Mouse (Mus musculus) naive thymus-derived CD4-positive, alpha-beta T cell, adult 2 months (primary cell): Measurements from ENCODE around the gene Rnf214.

Experiments used
- DNase-seq: peaks from one replicate; pipeline ENCODE4 v3.0.0-alpha.2; 2011; ENCODE audit warnings: low read depth

Rnf214 gene

DNA sequence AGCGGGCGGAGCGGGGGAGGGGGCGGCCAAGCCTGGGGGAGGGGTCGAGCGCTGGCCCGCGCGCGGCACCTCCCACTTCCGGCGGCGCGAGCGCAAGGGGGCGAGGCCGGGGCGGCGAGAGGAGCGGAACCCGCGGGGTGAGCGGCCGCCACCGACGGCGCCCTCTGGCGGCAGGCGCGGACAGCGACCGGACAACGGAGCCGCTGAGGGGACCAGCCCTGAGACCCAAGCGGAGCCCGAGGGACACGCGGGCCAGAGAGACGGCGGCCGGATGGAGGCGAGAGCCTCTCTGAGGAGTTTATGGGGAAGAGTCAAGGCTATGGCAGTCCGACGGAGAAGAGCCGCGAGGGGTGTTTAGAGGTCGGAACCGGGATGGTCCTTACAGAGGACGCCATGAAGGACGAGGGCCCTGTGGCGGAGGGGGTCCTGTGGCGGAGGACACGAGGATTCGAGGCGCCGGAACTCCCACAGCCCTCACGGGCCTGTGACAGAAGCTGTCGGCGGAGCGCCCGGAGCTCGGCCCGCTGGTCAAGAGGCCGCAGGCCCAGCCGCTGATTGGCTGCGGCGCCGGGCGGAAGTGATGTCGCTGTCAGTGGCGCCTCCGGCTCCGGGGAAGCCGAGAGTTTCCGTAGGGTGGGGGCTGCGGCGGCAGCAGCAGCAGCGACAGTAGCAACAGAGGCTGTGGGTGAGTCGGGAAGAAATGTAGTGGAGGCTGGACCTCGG, at the start of gene Rnf214, which contains the start of gene Pcsk7:
Gene Rnf214 (minus strand): TSS at position 557 of the 723 bp plus-strand sequence.
Gene Pcsk7 (plus strand): TSS at position 143 of the 723 bp plus-strand sequence.
- DNase-seq, result peak; percentile 91

DNA sequence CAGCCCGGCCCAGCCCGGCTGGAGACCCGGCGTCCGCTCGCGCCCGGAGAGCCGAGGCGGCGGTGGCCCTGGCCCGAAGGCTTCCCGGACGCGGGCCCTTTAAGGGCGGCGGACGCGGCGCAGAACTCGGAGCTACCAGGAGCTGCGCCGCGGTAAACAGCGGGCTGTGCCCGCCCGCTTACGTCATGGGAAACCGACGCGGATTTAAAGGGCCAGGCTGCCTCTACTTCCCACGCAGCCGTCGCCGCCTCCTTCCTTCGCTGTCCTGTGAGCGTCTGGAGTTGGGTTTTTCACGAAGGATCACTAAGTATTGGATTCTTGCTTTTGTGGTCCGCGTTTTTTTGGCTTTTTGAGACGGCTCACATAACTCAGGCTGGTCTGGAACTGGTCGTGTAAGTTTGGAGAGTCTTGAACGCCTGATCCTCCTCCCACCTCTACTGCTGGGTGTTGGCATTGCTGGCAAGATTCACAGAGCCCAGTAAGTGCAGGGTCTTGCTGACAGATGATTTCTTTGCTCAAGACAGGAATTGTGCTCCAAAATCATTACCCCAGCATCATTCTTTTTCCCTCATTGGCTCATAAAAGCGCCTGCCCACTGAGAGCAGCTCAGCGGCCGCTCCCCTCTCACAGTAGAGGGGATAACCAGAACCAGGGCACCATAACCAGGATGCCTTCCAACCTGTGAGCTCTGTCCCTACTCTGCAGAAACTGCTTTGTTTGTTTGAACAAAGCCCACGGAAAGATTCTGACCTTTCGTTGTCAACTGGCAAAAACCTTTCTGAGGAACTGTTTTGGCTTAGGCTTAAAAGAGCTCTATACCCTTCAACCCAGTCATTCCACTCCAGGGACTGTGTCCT, 48.6 kb upstream of the Rnf214 start, which contains the start of gene Sidt2:
Gene Sidt2 (minus strand): TSS at position 152 of the 857 bp plus-strand sequence.
- DNase-seq, result peak; percentile 93

DNA sequence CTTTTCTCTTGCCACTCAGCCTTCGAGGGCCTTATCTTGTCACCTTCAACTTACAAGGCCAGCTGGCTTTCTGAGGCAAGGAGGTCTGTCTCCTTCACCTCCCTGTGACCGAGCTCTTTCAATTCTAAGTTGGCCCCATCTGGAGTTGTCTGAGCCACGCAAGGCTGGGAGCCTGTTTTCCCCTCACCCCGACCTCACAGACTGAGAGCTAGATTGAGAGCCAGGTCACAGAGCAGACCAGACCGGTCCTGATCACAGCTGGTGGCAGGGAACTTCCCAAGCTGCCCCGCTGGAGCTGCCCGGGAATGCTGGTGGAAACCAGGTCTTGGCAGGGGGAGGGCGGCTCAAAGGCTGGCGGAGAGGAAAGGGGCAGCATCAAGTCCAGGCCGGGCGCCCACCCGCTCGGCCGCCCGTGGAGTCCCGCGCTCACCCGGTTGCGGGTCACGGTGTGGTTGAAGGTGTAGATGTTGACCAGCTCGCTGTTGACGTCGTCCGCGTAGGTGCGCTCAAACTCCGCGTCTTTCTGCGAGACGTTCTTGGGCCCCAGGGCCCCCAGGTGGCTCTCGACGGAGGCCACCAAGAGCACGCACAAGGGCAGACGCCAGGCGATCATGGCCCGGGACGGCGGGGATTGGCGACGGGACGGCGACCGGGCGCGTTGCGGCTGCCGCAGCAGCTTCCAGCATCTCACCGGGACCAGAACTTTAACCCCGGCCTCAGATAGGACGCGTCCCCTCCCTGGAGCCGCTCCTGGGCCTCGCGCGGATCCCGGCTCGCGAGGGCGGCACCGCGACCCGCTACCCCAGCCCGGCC, 47.8 kb upstream of the Rnf214 start:
- peak; percentile 77 for DNase-seq

DNA sequence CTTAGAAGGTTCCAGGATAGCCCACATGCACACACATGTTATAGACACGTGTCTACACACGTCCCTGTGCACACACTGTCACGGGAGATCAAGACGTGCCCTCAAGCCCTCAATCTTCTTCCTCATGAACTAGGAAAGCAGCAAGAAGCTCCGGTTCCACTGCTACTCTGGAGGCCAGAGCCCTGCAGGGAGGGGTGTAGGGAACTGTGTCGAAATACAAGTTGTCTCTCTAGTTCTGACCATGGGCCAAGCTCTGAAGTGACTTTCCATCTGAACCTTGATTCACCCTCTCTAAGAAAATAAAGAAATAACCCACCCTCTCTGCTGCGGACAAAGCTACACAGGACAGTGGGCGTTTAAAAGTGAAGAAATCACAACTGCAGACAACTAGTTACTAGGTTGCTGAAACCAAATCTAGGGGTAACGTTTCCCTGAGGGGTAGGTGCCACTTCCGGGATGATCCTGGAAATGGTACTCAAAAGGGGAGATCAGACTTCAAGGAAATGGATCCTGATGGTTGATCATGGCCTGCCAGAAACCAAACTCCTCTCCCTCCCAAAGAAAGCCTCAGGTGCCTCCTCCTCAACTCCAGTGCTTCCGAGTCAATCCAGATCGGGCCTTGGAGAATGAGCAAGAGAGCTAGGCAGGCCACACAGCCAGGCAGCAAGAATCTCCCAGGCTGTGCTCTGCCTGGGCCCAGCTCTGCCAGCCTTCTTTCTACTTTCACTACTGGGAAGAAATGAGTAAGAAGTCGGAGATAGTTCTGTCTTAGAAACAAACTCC, 47.0 kb upstream of the Rnf214 start:
- DNase-seq, result no peak

DNA sequence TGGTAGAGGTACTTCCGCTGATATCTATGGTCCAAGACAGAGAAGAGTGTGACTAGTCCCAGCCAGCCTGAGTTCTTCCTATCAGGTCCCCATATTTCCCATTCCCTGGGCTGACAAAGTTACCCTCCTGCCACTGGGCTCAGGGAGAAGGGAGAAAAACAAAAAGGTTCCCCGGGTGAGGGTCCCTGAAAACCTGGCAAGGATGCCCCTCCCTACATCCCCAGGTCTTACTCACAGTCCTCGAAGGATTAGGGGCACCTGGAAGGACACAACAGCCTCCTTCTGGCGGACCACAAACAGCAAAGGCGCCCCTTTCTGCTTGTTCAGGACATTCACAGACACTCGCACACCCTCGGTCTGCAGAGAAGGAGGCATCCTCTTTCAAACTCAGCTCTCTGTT, 46.2 kb upstream of the Rnf214 start:
- DNase-seq, result no peak

DNA sequence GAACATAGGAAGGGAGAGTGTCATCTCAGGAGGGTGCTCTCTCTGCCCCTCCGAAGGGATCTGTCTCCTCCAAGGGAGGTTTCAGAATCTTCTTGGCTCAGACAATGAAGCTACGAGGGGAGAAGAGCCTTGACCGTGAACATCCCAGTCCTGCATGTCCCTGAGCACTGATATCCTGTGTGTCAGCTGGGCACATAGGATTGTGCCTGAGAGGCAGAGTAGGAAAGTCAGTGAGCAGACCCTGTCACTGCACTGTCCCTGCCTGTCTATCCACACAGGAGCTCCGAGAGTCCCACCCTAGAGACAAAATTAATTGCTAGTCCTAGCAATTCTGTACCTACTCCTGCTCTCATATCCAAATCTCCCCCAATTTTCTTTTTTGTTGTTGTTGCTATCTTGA, 45.3 kb upstream of the Rnf214 start:
- no peak for DNase-seq

DNA sequence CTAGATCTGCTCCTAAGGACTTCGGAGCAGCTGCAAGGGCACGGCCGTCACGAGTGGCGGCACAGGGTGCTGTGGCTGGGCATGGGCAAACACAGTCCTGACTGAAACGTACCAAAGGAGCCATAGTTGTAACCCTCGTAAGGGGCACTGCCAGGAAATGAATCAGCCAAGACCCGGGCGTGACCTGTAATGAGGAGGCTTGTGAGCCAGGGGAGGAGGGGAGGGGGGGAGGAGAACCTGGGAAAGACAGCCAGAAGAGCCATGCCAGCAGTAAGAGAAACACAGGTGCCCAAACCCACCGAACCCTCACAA, 40.1 kb upstream of the Rnf214 start:
- no peak for DNase-seq

DNA sequence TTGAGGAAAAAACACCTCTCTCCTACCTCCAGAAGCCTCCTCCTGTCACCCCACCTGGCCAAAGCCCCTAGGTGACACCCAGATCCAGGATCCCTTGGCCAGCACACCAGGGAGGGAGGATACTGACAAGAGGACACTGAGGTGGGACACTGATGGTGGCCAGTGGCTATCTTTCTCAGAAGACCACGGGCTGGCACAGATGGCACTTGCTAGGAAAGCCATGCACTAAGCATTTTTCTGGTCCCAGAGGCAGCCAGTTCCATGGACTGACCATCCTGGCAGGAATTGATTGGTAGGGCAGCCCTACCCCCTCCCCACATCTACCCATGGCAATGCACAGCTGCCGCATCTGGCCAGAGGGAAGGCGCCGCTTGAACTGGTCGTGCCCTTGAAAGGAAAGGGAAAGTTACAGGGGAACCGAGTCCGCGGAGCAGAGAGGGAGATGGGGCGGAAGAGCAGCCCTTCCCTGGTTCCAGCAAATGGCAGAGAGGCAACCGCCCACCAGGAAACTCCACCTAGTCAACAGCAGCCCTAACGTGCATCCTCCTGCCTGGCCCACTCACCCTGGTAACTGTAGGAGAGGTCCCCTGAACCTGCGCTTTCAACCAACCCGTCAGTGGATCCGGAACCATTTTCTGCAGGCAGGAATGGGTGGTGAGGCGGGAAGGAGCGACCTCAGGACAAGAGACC, 39.6 kb upstream of the Rnf214 start:
- peak; percentile 60 for DNase-seq

DNA sequence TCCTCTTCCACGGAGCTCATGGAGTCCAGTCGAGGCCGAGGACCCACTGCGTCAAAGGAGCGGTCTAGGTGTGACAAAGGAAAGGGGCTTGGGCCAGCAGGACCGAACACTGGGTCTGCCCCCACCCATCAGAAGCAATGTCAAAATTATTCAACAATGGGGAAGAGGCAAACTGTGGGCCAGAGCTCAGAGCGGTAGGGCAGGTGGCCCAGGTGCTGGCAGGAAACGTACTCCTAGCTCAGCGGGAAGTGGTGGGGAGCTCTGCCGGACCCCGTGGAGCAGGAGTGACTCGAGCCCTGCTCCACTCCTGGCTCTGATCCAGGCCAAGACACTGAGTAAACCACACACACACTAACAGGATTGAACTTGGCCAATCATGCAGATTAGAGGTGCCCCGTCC, 39.0 kb upstream of the Rnf214 start:
- DNase-seq, result peak; percentile 66

DNA sequence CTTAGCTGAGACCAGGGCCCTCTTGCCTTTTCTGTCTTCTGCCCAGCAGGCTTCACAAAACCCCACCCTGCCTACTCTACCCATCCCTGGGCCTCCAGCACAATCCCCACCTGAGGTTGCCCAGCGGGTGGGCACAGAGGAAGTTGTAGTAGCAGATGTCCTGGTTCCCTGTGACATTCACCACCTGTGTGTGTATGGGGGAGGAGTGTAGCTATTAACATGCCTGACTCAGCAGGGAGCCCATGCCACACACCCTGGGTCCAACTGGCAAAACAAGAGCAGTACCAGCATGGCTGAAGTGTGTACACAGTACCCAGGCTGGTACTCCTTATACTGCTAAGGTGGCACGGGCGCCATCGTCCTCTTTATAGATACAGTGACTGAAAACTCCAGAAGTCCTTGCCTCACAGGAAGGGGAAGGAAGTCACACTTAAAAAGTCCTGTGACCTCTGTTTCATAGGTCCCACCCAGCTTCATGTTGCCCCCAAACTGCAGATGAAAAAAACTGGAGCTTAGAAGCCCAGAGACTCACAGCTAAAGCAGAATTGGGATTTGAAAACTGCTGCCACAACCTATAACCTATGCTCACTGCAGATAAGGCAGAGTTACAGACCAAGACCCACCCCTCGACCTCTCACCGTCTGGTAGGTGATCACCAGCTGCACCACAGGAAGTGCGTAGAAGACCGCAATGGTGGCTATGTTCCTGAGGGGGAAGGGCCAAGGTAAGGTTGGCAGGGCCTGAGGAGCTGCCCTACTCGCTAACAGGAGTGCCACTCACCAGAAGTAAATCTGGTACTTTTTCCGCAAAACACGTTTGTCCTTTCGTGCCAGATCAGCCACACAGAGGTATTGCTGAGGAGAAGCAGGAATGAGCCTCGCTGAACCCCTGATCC, 38.0 kb upstream of the Rnf214 start:
- peak; percentile 93 for DNase-seq

DNA sequence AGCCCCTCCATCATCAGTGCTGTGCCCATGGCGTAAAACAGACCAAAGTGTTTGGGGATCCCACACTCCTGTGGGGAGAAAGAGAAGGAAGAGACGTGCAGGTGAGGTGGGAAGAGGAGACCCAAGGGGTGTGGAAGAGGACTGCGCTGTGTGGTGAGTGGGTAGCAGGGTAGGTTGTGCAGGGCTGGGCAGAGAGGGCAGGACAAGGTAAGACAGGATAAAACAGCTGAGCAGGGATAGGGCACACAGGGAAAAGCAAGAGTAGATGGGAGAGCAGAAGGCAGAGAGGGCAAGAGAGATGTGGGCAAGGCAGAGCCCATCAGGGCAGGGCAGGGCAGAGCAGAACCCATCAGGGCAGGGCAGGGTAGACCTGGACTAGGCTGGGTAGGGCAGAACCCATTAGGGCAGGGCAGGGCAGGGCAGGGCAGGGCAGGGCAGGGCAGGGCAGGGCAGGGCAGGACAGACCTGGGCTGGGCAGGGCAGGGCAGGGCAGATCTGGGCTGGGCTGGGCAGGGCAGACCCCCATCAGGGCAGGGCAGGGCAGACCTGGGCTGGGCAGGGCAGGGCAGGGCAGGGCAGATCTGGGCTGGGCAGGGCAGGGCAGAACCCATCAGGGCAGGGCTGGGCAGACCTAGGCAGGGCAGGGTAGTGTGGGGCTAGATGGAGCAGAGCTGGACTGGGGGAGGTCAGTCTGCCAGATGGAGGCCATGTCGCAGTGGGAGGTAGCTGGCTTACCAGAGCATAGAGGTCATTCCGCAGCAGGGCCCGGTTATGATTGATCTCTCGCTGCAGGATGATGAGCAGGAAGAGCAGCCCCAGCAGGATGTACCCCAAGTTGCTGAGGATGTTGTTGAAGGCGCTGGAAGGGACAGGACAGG, 37.2 kb upstream of the Rnf214 start:
- no peak for DNase-seq

DNA sequence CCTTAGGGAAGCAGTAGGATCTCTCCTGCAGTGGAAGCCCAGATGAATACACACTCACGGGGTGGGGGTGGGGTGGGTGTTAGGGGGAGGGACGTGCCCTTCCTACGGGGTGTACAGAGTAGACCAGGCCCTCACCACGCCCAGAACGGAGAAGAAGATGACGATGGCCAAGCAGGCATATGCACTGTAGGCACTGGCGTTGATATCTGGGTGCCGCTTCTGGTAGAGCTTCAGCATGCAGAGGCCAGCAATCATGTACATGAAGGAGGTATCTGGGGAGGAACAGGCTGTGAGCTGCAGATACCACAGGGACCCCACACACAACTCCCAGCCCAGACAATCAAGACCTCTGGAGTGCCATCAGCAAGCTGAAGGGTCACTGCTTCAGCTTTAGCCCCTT, 36.2 kb upstream of the Rnf214 start:
- DNase-seq, result no peak

DNA sequence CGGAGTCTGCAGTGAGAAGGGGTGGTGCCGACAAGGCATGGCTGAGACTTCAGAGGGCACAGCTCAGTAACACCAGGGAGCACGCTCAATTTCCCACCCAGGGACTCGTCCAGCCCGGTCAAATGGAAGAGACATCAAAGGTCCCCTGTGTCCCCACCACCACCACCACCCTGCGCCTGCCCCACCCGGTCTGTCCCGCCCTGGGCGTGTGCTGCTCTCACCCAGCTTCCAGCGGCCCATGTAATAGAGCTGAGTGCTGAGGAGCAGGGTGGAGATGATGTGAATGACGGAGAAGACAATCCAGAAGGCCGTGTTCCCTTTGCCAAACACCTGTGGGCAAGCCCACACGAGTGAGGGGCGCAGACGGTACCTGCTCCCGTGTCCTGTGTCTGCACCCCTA, 35.8 kb upstream of the Rnf214 start:
- no peak for DNase-seq

DNA sequence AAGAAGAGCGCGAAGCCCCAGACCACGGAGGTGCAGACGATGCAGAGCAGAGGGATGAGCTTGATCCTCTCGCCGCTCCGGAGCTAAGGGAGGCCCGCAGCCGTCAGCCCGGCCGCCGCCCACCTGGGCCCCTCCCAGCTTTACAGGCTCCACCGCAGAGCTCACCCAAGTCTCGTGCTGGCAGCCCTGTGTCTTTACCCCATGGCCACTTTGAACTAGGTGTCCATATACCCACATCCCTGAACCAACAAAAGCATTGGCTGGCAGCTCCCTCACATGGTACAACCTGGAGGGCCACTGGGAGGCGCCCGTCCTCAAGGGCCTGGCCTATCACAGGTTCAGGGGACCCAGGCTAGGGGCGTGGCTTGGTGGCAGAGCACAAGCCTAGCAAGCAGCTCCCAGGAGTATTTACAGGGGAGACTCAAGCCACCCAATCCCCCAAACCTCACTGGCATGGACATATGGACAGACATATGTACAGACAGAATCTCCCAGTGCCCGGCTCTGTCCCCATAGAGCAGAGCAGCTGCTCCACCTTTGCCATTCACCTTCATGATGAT, 34.7 kb upstream of the Rnf214 start:
- DNase-seq, result no peak

DNA sequence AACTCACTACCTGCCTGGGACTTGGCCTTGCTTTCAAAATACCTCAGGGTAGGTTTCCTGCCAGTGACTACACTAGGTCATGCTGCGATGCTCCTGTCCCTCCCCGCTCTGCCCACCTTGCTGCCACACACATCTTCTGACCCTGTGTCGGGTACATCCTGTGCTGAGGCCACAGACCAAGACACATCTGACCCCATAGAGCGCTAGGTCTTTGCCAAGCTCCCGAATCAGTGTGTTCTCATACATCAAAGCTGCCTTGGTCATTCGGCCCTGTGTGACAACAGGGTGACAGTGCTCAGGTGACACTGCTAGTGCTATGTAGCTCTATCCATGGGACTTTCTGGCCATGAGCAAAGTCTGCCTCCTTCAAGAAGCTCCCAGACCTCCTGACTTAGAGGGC, 33.1 kb upstream of the Rnf214 start:
- no peak for DNase-seq

DNA sequence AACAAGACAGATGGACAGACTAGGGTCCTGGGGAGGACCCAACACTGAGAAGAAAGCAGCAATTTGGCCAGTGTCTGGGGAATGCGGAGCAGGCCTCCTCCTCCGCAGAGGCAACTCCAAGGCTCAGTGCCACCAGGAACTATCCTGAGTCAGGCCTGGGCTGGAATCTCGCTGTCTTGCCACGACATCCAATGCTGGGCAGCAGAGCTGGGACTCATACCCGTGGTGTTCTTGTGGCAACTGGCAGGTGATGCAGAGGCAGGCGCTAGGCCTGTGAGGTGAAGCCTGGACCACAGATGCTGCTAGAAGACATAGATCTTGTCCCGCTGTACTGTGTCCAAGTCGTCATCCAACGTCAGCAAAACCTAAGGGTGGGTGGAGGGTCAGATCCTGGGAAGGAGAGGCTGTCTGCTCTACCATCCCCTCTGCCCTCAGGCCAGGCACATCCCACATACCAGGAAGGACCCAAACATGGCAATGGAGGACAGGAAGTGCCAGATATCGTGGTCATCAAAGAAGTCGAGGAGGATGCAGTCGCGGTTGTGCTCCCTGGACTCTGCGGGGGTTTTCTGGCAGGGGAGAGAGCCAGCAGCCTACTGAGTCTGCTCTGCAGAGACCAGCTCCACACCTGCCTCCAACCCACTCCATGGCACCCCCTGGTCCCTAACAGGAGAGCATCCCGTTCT, 32.4 kb upstream of the Rnf214 start:
- no peak for DNase-seq

DNA sequence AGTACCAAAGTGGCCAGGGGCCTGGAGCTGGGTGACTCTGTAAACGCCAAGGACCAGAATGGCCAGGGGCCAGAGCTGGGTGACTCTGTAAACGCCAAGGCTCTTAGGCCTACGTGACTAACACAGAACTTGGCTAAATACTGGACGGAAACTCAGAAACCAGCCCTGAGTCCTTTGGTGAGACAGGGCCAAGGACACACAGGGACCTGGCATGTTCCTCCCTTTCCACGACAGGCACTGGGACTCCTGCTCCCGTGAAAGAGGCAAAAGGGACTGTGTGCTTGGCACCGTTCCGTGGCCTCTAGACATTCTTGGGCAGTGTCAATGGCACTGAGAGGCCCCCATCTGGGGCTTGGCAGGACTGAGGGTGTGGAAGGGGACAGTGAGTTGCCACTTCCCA, 31.4 kb upstream of the Rnf214 start:
- DNase-seq, result no peak

DNA sequence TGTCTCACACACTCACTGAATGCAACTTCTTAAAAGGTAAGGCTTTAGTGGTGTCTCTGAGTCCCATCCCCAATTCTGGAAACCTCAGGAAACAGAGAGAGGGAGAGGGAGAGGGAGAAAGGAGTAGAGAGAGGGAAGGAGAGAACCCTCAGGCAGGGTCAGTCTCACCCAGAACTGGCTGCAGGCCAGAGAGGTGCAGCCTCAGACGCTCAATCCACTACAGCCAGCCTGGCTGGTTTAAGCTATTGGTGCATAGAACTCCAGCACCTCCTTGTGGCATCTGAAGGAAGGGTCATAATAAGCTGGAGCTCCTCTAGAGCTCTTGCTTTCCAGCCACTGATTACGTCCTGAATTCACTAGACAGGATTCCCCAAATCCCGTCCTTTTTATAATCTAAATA, 30.2 kb upstream of the Rnf214 start:
- peak; percentile 76 for DNase-seq
